Mouse (Mus musculus): ENCODE measurements around the gene Cnih1. TPM values are rescaled to one million over a fixed set of nuclear protein-coding genes. Genes with fewer than 3 reads are reported as not detected.
"Not testable (repeated sequence)": the region's sequence is repeated elsewhere in the genome, so short reads cannot be mapped to it uniquely, and the experiment has no call there.

Gene Cnih1
- 168 and 176 TPM in 2 replicates for polyA plus RNA-seq (2015; fragmentation: Nextera tagmentation; extraction: Ambion mirVana)

GRCm38 (mm10) chr14:46787787-46788504, at the start of gene Cnih1:
Cnih1 (minus strand) TSS chr14:46788411.
- H3K27me3 ChIP-seq: no peaks in the 10 kb centered on the region
- WGBS: under 1% methylated on average over 82 of the region's 86 CpGs
- H3K9me3 ChIP-seq (replicated peaks): no peaks in the 10 kb centered on the region
- H3K27ac ChIP-seq: peak within 1 kb of the TSS; percentile 99
- ATAC-seq: peak; percentile 98
- peak within 1 kb of the TSS; percentile 91 for H3K4me3 ChIP-seq
- H3K36me3 ChIP-seq (ENCODE audit: poor library complexity, severe bottlenecking): no peaks in the 10 kb centered on the region
- H3K4me1 ChIP-seq: peaks cover 16% of the 10 kb centered on the region
- H3K4me2 ChIP-seq: peak within 1 kb of the TSS; percentile 80
- H3K9ac ChIP-seq: peak within 1 kb of the TSS; percentile 97

- H3K27me3 ChIP-seq: 0 out of 2 replicates have a peak, but pooled peaks cover 2% of the 10 kb centered on the region
- no peak; the same call in 1 of the 2 replicates for ATAC-seq
Measured at GRCm38 (mm10) chr14:46832354-46833272, 44.4 kb upstream of the Cnih1 start.

GRCm38 (mm10) chr14:46831837-46832333, 43.7 kb upstream of the Cnih1 start, which contains the start of gene Cgrrf1:
Cgrrf1 (plus strand) TSS chr14:46832125.
- Histone ChIP-seq H3K9ac (peak within 1 kb of the TSS; percentile 82), H3K4me3 (peak within 1 kb of the TSS; percentile 71), H3K27me3 (0 out of 2 replicates have a peak, but pooled peaks cover 4% of the 10 kb centered on the region), H3K27ac (no peak within 1 kb of the TSS; the same call in 1 of the 2 replicates), H3K36me3 (ENCODE audit: poor library complexity, severe bottlenecking) (no peaks in the 10 kb centered on the region), H3K4me2 (peak within 1 kb of the TSS; percentile 89), H3K9me3 (replicated peaks) (no peaks in the 10 kb centered on the region), H3K4me1 (peaks cover 15% of the 10 kb centered on the region)
- under 1% methylated on average over 32 of the region's 32 CpGs for WGBS
- peak; percentile 99 for ATAC-seq

More at GRCm38 (mm10) chr14:46832354-46833272, 44.4 kb upstream of the Cnih1 start:
- Histone ChIP-seq H3K4me3 (peak overlapping the region; percentile 71), H3K4me2 (peak overlapping the region; percentile 89), H3K4me1 (peaks cover 15% of the 10 kb centered on the region), H3K9ac (peak overlapping the region; percentile 82), H3K36me3 (ENCODE audit: poor library complexity, severe bottlenecking) (no peaks in the 10 kb centered on the region), H3K27ac (no peak overlapping the region), H3K9me3 (replicated peaks) (no peaks in the 10 kb centered on the region)
- 7% methylated on average over 40 of the region's 40 CpGs for WGBS

- 10% methylated on average over 4 of the region's 4 CpGs for WGBS
- H3K27me3 ChIP-seq: 0 out of 2 replicates have a peak, but pooled peaks cover 4% of the 10 kb centered on the region
- peak overlapping the region; percentile 82 for H3K9ac ChIP-seq
- H3K36me3 ChIP-seq (ENCODE audit: poor library complexity, severe bottlenecking): no peaks in the 10 kb centered on the region
- H3K4me1 ChIP-seq: peaks cover 15% of the 10 kb centered on the region
- no peak for ATAC-seq
- H3K9me3 ChIP-seq (replicated peaks): no peaks in the 10 kb centered on the region
- H3K27ac ChIP-seq: no peak overlapping the region
- H3K4me2 ChIP-seq: peak overlapping the region; percentile 89
- H3K4me3 ChIP-seq: peak overlapping the region; percentile 71
Measured at GRCm38 (mm10) chr14:46831295-46831694, 43.1 kb upstream of the Cnih1 start.

GRCm38 (mm10) chr14:46827430-46827829, 39.2 kb upstream of the Cnih1 start:
- no peak overlapping the region for H3K4me3 ChIP-seq
- H3K4me1 ChIP-seq: peaks cover 9% of the 10 kb centered on the region
- 79% methylated on average over 1 of the region's 1 CpGs for WGBS
- H3K27ac ChIP-seq: no peak overlapping the region
- no peak for ATAC-seq
- no peak overlapping the region for H3K9ac ChIP-seq
- no peaks in the 10 kb centered on the region for H3K9me3 ChIP-seq (replicated peaks)
- H3K4me2 ChIP-seq: no peak overlapping the region
- H3K36me3 ChIP-seq (ENCODE audit: poor library complexity, severe bottlenecking): no peaks in the 10 kb centered on the region
- 0 out of 2 replicates have a peak, but pooled peaks cover 7% of the 10 kb centered on the region for H3K27me3 ChIP-seq

- Histone ChIP-seq H3K4me1 (peaks cover 15% of the 10 kb centered on the region), H3K9me3 (replicated peaks) (no peaks in the 10 kb centered on the region), H3K36me3 (ENCODE audit: poor library complexity, severe bottlenecking) (no peaks in the 10 kb centered on the region), H3K9ac (no peak overlapping the region), H3K27ac (no peak overlapping the region), H3K4me3 (no peak overlapping the region), H3K4me2 (no peak overlapping the region), H3K27me3 (0 out of 2 replicates have a peak, but pooled peaks cover 7% of the 10 kb centered on the region)
- 74% methylated on average over 2 of the region's 2 CpGs for WGBS
- ATAC-seq: no peak
Measured at GRCm38 (mm10) chr14:46823996-46824395, 35.8 kb upstream of the Cnih1 start.

GRCm38 (mm10) chr14:46821873-46822716, 33.9 kb upstream of the Cnih1 start, which contains the start of gene Gmfb:
Gmfb (minus strand) TSS chr14:46822242.
- Histone ChIP-seq H3K27ac (peak within 1 kb of the TSS; percentile 75), H3K9ac (peak within 1 kb of the TSS; percentile 91), H3K9me3 (replicated peaks) (no peaks in the 10 kb centered on the region), H3K4me1 (peaks cover 15% of the 10 kb centered on the region), H3K36me3 (ENCODE audit: poor library complexity, severe bottlenecking) (peaks cover 3% of the 10 kb centered on the region; the same call in 1 of the 2 replicates), H3K4me3 (peak within 1 kb of the TSS; percentile 92), H3K4me2 (peak within 1 kb of the TSS; percentile 88), H3K27me3 (0 out of 2 replicates have a peak, but pooled peaks cover 3% of the 10 kb centered on the region)
- under 1% methylated on average over 65 of the region's 65 CpGs for WGBS
- peak; percentile 99 for ATAC-seq

GRCm38 (mm10) chr14:46821271-46821872, 33.2 kb upstream of the Cnih1 start:
- H3K4me1 ChIP-seq: peaks cover 16% of the 10 kb centered on the region
- peak overlapping the region; percentile 75 for H3K27ac ChIP-seq
- no peak for ATAC-seq
- 0 out of 2 replicates have a peak, but pooled peaks cover 3% of the 10 kb centered on the region for H3K27me3 ChIP-seq
- H3K9me3 ChIP-seq (replicated peaks): no peaks in the 10 kb centered on the region
- H3K9ac ChIP-seq: peak overlapping the region; percentile 91
- H3K36me3 ChIP-seq (ENCODE audit: poor library complexity, severe bottlenecking): peaks cover 4% of the 10 kb centered on the region; the same call in 1 of the 2 replicates
- H3K4me3 ChIP-seq: peak overlapping the region; percentile 92
- peak overlapping the region; percentile 88 for H3K4me2 ChIP-seq
- under 1% methylated on average over 11 of the region's 11 CpGs for WGBS

GRCm38 (mm10) chr14:46819961-46820360, 31.8 kb upstream of the Cnih1 start:
- ATAC-seq: not testable (repeated sequence)

GRCm38 (mm10) chr14:46818743-46819142, 30.5 kb upstream of the Cnih1 start:
- Histone ChIP-seq H3K36me3 (ENCODE audit: poor library complexity, severe bottlenecking) (peaks cover 13% of the 10 kb centered on the region), H3K9ac (no peak overlapping the region), H3K9me3 (replicated peaks) (no peaks in the 10 kb centered on the region), H3K27me3 (no peaks in the 10 kb centered on the region), H3K4me3 (no peak overlapping the region), H3K27ac (no peak overlapping the region), H3K4me2 (no peak overlapping the region), H3K4me1 (peaks cover 25% of the 10 kb centered on the region)
- ATAC-seq: no peak
- WGBS: 96% methylated on average over 7 of the region's 7 CpGs

More at GRCm38 (mm10) chr14:46819961-46820360, 31.8 kb upstream of the Cnih1 start:
- 91% methylated on average over 5 of the region's 6 CpGs for WGBS
- not testable (repeated sequence) for H3K36me3 ChIP-seq (ENCODE audit: poor library complexity, severe bottlenecking); H3K4me2 ChIP-seq; H3K9ac ChIP-seq; H3K4me3 ChIP-seq; H3K27me3 ChIP-seq; H3K27ac ChIP-seq; H3K9me3 ChIP-seq (replicated peaks)
- peaks cover 25% of the 10 kb centered on the region for H3K4me1 ChIP-seq

Measured in forebrain, embryonic 13.5 days (tissue).